Mouse (Mus musculus) olfactory bulb, adult 2 months (tissue): ENCODE data around the gene Ormdl3.

ENCODE experiments used
- CTCF ChIP-seq: fragments of 200-500 bp; IDR thresholded peaks from 2 replicates; pipeline ENCODE4 v1.5.1; 2012; ENCODE audit warnings: low read depth, mild to moderate bottlenecking, low read length, moderate library complexity; ENCODE audit not compliant: insufficient read depth
- POLR2A ChIP-seq: fragments of 200-500 bp; IDR thresholded peaks from 2 replicates; pipeline ENCODE4 v1.6.1; 2012; ENCODE audit warnings: mild to moderate bottlenecking, low read depth, low read length, moderate library complexity; ENCODE audit not compliant: insufficient read depth

- TF ChIP-seq CTCF = no peak
- TF ChIP-seq POLR2A = no peak
Measured at GRCm38 (mm10) chr11:98544890-98545677, 42.1 kb downstream of the Ormdl3 start.
